Mouse (Mus musculus) neural tube, embryonic 14.5 days (tissue): ENCODE data around the gene Pappa2. TPM values are rescaled to one million over a fixed set of nuclear protein-coding genes. Genes with fewer than 3 reads are reported as not detected.

Experiments used
- ATAC-seq: fragments of 200-750 bp; cut with Nextera tagmentation; 2 replicates; pipeline ENCODE4 v1.8.0; 2017; ENCODE audit warnings: low read depth, mild to moderate bottlenecking, moderate TSS enrichment, moderate library complexity
- H3K27ac ChIP-seq: fragments of 300-500 bp; sonication (generic); 2 replicates; pipeline ENCODE4 v1.5.1; 2014; ENCODE audit warnings: low read depth, mild to moderate bottlenecking, control low read depth, low read length, moderate library complexity, mixed read lengths
- H3K27me3 ChIP-seq: fragments of 300-500 bp; sonication (generic); 2 replicates; pipeline ENCODE4 v1.6.1; 2014; ENCODE audit warnings: low read length; ENCODE audit not compliant: control insufficient read depth, insufficient read depth
- H3K36me3 ChIP-seq: fragments of 300-500 bp; sonication (generic); 2 replicates; pipeline ENCODE4 v1.6.1; 2014; ENCODE audit warnings: low read length, mixed read lengths; ENCODE audit not compliant: control insufficient read depth, insufficient read depth
- H3K4me1 ChIP-seq: fragments of 300-500 bp; sonication (generic); 2 replicates; pipeline ENCODE4 v1.6.1; 2014; ENCODE audit warnings: low read length; ENCODE audit not compliant: control insufficient read depth, insufficient read depth
- H3K4me2 ChIP-seq: fragments of 300-500 bp; sonication (generic); 2 replicates; pipeline ENCODE4 v1.6.1; 2014; ENCODE audit warnings: mild to moderate bottlenecking, low read depth, low read length, control low read depth
- H3K4me3 ChIP-seq: fragments of 300-500 bp; sonication (generic); 2 replicates; pipeline ENCODE4 v1.5.1; 2014; ENCODE audit warnings: low read depth, low read length, control low read depth, mixed read lengths
- H3K9ac ChIP-seq: fragments of 300-500 bp; sonication (generic); replicated peaks from 2 replicates; pipeline ENCODE4 v1.6.1; 2014; ENCODE audit warnings: low read depth, mild to moderate bottlenecking, control low read depth, low read length, mixed read lengths
- H3K9me3 ChIP-seq: fragments of 300-500 bp; sonication (generic); 2 replicates; pipeline ENCODE4 v1.6.1; 2016; ENCODE audit warnings: low read length; ENCODE audit not compliant: control insufficient read depth
- WGBS: fragments of 180-500 bp; shearing (Covaris S2); extraction: QIAGEN DNeasy Blood & Tissue Kit; methylation state at CpG from one replicate; pipeline ENCODE4 v1.1.7; 2014; 5-methylcytosine and 5-hydroxymethylcytosine counted together
- polyA plus RNA-seq: library from polyadenylated mRNA; unstranded; fragments of >200 nt; fragmentation: Nextera tagmentation; extraction: Ambion mirVana; gene quantifications from 2 replicates; pipeline ENCODE4 v1.2.1, GENCODE M21; 2014

The Pappa2 gene
- polyA plus RNA-seq, 1 experiment from 2014 or later: 1.3 TPM

GRCm38 (mm10) chr1:158713301-158714095 lies 266.8 kb downstream of the Pappa2 start:
- Histone ChIP-seq H3K27ac (no peak overlapping the region), H3K9ac (no peak overlapping the region), H3K4me1 (no peaks in the 10 kb centered on the region), H3K4me3 (no peak overlapping the region), H3K36me3 (no peaks in the 10 kb centered on the region), H3K27me3 (no peaks in the 10 kb centered on the region), H3K4me2 (no peak overlapping the region), H3K9me3 (no peaks in the 10 kb centered on the region)
- 44% methylated on average over 5 of the region's 5 CpGs for WGBS
- ATAC-seq: no peak

GRCm38 (mm10) chr1:158701336-158701735 lies 279.0 kb downstream of the Pappa2 start:
- no peak overlapping the region for H3K4me2 ChIP-seq
- H3K4me3 ChIP-seq: no peak overlapping the region
- ATAC-seq: no peak
- no peaks in the 10 kb centered on the region for H3K36me3 ChIP-seq
- no peaks in the 10 kb centered on the region for H3K27me3 ChIP-seq
- H3K4me1 ChIP-seq: no peaks in the 10 kb centered on the region
- WGBS: 89% methylated on average over 1 of the region's 1 CpGs
- H3K9me3 ChIP-seq: no peaks in the 10 kb centered on the region
- no peak overlapping the region for H3K27ac ChIP-seq
- H3K9ac ChIP-seq: no peak overlapping the region

GRCm38 (mm10) chr1:158700147-158700546 lies 280.1 kb downstream of the Pappa2 start:
- WGBS: 76% methylated on average over 2 of the region's 2 CpGs
- Histone ChIP-seq H3K27me3 (no peaks in the 10 kb centered on the region), H3K9ac (no peak overlapping the region), H3K9me3 (no peaks in the 10 kb centered on the region), H3K36me3 (no peaks in the 10 kb centered on the region), H3K4me1 (no peaks in the 10 kb centered on the region), H3K4me2 (no peak overlapping the region), H3K4me3 (no peak overlapping the region), H3K27ac (no peak overlapping the region)
- no peak for ATAC-seq

GRCm38 (mm10) chr1:158699276-158699675 lies 281.0 kb downstream of the Pappa2 start:
- H3K27ac ChIP-seq: no peak overlapping the region
- 84% methylated on average over 2 of the region's 2 CpGs for WGBS
- H3K4me1 ChIP-seq: no peaks in the 10 kb centered on the region
- no peaks in the 10 kb centered on the region for H3K27me3 ChIP-seq
- H3K9me3 ChIP-seq: no peaks in the 10 kb centered on the region
- H3K4me2 ChIP-seq: no peak overlapping the region
- H3K9ac ChIP-seq: no peak overlapping the region
- ATAC-seq: no peak
- no peak overlapping the region for H3K4me3 ChIP-seq
- no peaks in the 10 kb centered on the region for H3K36me3 ChIP-seq

GRCm38 (mm10) chr1:158697859-158698569 lies 282.3 kb downstream of the Pappa2 start:
- Histone ChIP-seq H3K9ac (no peak overlapping the region), H3K9me3 (no peaks in the 10 kb centered on the region), H3K4me1 (no peaks in the 10 kb centered on the region), H3K4me3 (no peak overlapping the region), H3K36me3 (no peaks in the 10 kb centered on the region), H3K27me3 (no peaks in the 10 kb centered on the region), H3K27ac (no peak overlapping the region), H3K4me2 (no peak overlapping the region)
- no peak for ATAC-seq
- WGBS: 87% methylated on average over 10 of the region's 10 CpGs

- Histone ChIP-seq H3K4me3 (no peak overlapping the region), H3K9me3 (no peaks in the 10 kb centered on the region), H3K4me2 (no peak overlapping the region), H3K27me3 (no peaks in the 10 kb centered on the region), H3K27ac (no peak overlapping the region), H3K4me1 (no peaks in the 10 kb centered on the region), H3K9ac (no peak overlapping the region), H3K36me3 (no peaks in the 10 kb centered on the region)
- WGBS: 73% methylated on average over 3 of the region's 3 CpGs
- ATAC-seq: no peak
These were observed 282.9 kb downstream of the Pappa2 start for GRCm38 (mm10) chr1:158697423-158697822.

- Histone ChIP-seq H3K27me3 (no peaks in the 10 kb centered on the region), H3K27ac (no peak overlapping the region), H3K36me3 (peaks cover 14% of the 10 kb centered on the region; the same call in 1 of the 2 replicates), H3K4me2 (no peak overlapping the region), H3K9me3 (no peaks in the 10 kb centered on the region), H3K4me3 (no peak overlapping the region), H3K4me1 (no peaks in the 10 kb centered on the region), H3K9ac (no peak overlapping the region)
- WGBS: 64% methylated on average over 1 of the region's 1 CpGs
- ATAC-seq: no peak
These were observed 292.6 kb downstream of the Pappa2 start for GRCm38 (mm10) chr1:158687726-158688125.

- no peaks in the 10 kb centered on the region for H3K9me3 ChIP-seq
- no peaks in the 10 kb centered on the region for H3K27me3 ChIP-seq
- H3K9ac ChIP-seq: no peak overlapping the region
- H3K4me2 ChIP-seq: no peak overlapping the region
- 41% methylated on average over 3 of the region's 3 CpGs for WGBS
- H3K4me3 ChIP-seq: no peak overlapping the region
- H3K36me3 ChIP-seq: peaks cover 19% of the 10 kb centered on the region
- H3K4me1 ChIP-seq: no peaks in the 10 kb centered on the region
- H3K27ac ChIP-seq: no peak overlapping the region
- ATAC-seq: peak; percentile 72
These were observed 310.2 kb downstream of the Pappa2 start for GRCm38 (mm10) chr1:158669971-158670592.

GRCm38 (mm10) chr1:158666001-158666400 lies 314.3 kb downstream of the Pappa2 start:
- Histone ChIP-seq H3K36me3 (peaks cover 17% of the 10 kb centered on the region), H3K4me3 (no peak overlapping the region), H3K9ac (no peak overlapping the region), H3K9me3 (no peaks in the 10 kb centered on the region), H3K27ac (no peak overlapping the region), H3K27me3 (no peaks in the 10 kb centered on the region), H3K4me2 (no peak overlapping the region), H3K4me1 (no peaks in the 10 kb centered on the region)
- no peak for ATAC-seq
- WGBS: 84% methylated on average over 3 of the region's 3 CpGs
